Mouse (Mus musculus) heart, embryonic 16.5 days (tissue): ENCODE data around the gene Gm6370. TPM values are rescaled to one million over a fixed set of nuclear protein-coding genes. Genes with fewer than 3 reads are reported as not detected.
"Not testable (repeated sequence)": the region's sequence is repeated elsewhere in the genome, so short reads cannot be mapped to it uniquely, and the experiment has no call there.

Experiments
- ATAC-seq: fragments of 200-750 bp; cut with Nextera tagmentation; replicated peaks from 2 replicates; pipeline ENCODE4 v1.8.0; 2017; ENCODE audit warnings: moderate number of reproducible peaks; ENCODE audit not compliant: insufficient read depth, low FRiP score; ENCODE audit errors: extremely low read depth
- H3K27ac ChIP-seq: fragments of 300-500 bp; sonication (generic); 2 replicates; pipeline ENCODE4 v1.5.1; 2014; ENCODE audit warnings: mild to moderate bottlenecking, low read length, control low read depth, moderate library complexity
- H3K27me3 ChIP-seq: fragments of 300-500 bp; sonication (generic); 2 replicates; pipeline ENCODE4 v1.6.1; 2014; ENCODE audit warnings: low read length, mixed read lengths; ENCODE audit not compliant: control insufficient read depth, insufficient read depth
- H3K36me3 ChIP-seq: fragments of 300-500 bp; sonication (generic); 2 replicates; pipeline ENCODE4 v1.6.1; 2014; ENCODE audit not compliant: control insufficient read depth, insufficient read depth
- H3K4me1 ChIP-seq: fragments of 300-500 bp; sonication (generic); 2 replicates; pipeline ENCODE4 v1.6.1; 2014; ENCODE audit warnings: low read length, mixed read lengths; ENCODE audit not compliant: control insufficient read depth, insufficient read depth
- H3K4me2 ChIP-seq: fragments of 300-500 bp; sonication (generic); 2 replicates; pipeline ENCODE4 v1.6.1; 2014; ENCODE audit warnings: low read depth, mild to moderate bottlenecking, control low read depth, low read length
- H3K4me3 ChIP-seq: fragments of 300-500 bp; sonication (generic); 2 replicates; pipeline ENCODE4 v1.5.1; 2014; ENCODE audit warnings: mild to moderate bottlenecking, control low read depth, low read length
- H3K9ac ChIP-seq: fragments of 300-500 bp; sonication (generic); 2 replicates; pipeline ENCODE4 v1.6.1; 2014; ENCODE audit warnings: low read length, control low read depth
- H3K9me3 ChIP-seq: fragments of 300-500 bp; sonication (generic); replicated peaks from 2 replicates; pipeline ENCODE4 v1.6.1; 2016; ENCODE audit warnings: low read length; ENCODE audit not compliant: control insufficient read depth
- WGBS: fragments of 180-500 bp; shearing (Covaris S2); extraction: QIAGEN DNeasy Blood & Tissue Kit; methylation state at CpG from one replicate; pipeline ENCODE4 v1.1.7; 2014; 5-methylcytosine and 5-hydroxymethylcytosine counted together
- polyA plus RNA-seq: library from polyadenylated mRNA; unstranded; fragments of >200 nt; fragmentation: Nextera tagmentation; extraction: Ambion mirVana; gene quantifications from 2 replicates; pipeline ENCODE4 v1.2.1, GENCODE M21; 2015

Gm6370 gene
- polyA plus RNA-seq: not detected in 2 replicates

GRCm38 (mm10) chr5:146491063-146491462, at the start of gene Gm6370:
TSS of gene Gm6370 (plus strand) at chr5:146491363.
- not testable (repeated sequence) for H3K9me3 ChIP-seq, H3K9ac ChIP-seq, H3K36me3 ChIP-seq, ATAC-seq, H3K4me2 ChIP-seq, H3K27ac ChIP-seq, H3K27me3 ChIP-seq, H3K4me3 ChIP-seq, H3K4me1 ChIP-seq
- no CpG with 5 or more reads among the region's 5 CpGs for WGBS

GRCm38 (mm10) chr5:146442767-146443166, 48.4 kb upstream of the Gm6370 start:
- H3K27ac ChIP-seq: no peak overlapping the region
- peaks cover 6% of the 10 kb centered on the region for H3K9me3 ChIP-seq
- 56% methylated on average over 2 of the region's 2 CpGs for WGBS
- H3K4me1 ChIP-seq: no peaks in the 10 kb centered on the region
- H3K27me3 ChIP-seq: no peaks in the 10 kb centered on the region
- no peak for ATAC-seq
- H3K4me3 ChIP-seq: no peak overlapping the region
- no peak overlapping the region for H3K4me2 ChIP-seq
- no peaks in the 10 kb centered on the region for H3K36me3 ChIP-seq
- H3K9ac ChIP-seq: no peak overlapping the region

- WGBS: 72% methylated on average over 2 of the region's 2 CpGs
- Histone ChIP-seq H3K4me2 (no peak overlapping the region), H3K9ac (no peak overlapping the region), H3K4me3 (no peak overlapping the region), H3K27me3 (no peaks in the 10 kb centered on the region), H3K9me3 (no peaks in the 10 kb centered on the region), H3K27ac (no peak overlapping the region), H3K36me3 (no peaks in the 10 kb centered on the region), H3K4me1 (no peaks in the 10 kb centered on the region)
- ATAC-seq: no peak
These were observed 44.5 kb upstream of the Gm6370 start for GRCm38 (mm10) chr5:146446633-146447032.

GRCm38 (mm10) chr5:146451592-146452254, 39.4 kb upstream of the Gm6370 start:
- no peaks in the 10 kb centered on the region for H3K27me3 ChIP-seq
- 72% methylated on average over 11 of the region's 11 CpGs for WGBS

GRCm38 (mm10) chr5:146453556-146453955, 37.6 kb upstream of the Gm6370 start:
- Histone ChIP-seq H3K36me3 (no peaks in the 10 kb centered on the region), H3K27ac (no peak overlapping the region)
- 83% methylated on average over 6 of the region's 6 CpGs for WGBS

More at GRCm38 (mm10) chr5:146451592-146452254, 39.4 kb upstream of the Gm6370 start:
- Histone ChIP-seq H3K27ac (no peak overlapping the region), H3K4me3 (no peak overlapping the region), H3K9ac (no peak overlapping the region), H3K4me2 (no peak overlapping the region), H3K9me3 (no peaks in the 10 kb centered on the region), H3K36me3 (no peaks in the 10 kb centered on the region), H3K4me1 (no peaks in the 10 kb centered on the region)
- ATAC-seq: no peak

GRCm38 (mm10) chr5:146461612-146462011, 29.6 kb upstream of the Gm6370 start:
- no peaks in the 10 kb centered on the region for H3K4me1 ChIP-seq
- H3K4me3 ChIP-seq: no peak overlapping the region
- H3K9me3 ChIP-seq: no peaks in the 10 kb centered on the region
- no peak overlapping the region for H3K27ac ChIP-seq
- H3K9ac ChIP-seq: no peak overlapping the region
- no peaks in the 10 kb centered on the region for H3K36me3 ChIP-seq
- no peaks in the 10 kb centered on the region for H3K27me3 ChIP-seq
- H3K4me2 ChIP-seq: no peak overlapping the region
- no peak for ATAC-seq
- WGBS: 71% methylated on average over 8 of the region's 8 CpGs

More at GRCm38 (mm10) chr5:146453556-146453955, 37.6 kb upstream of the Gm6370 start:
- H3K9me3 ChIP-seq: no peaks in the 10 kb centered on the region
- H3K9ac ChIP-seq: no peak overlapping the region
- no peak overlapping the region for H3K4me2 ChIP-seq
- no peak for ATAC-seq
- H3K4me1 ChIP-seq: no peaks in the 10 kb centered on the region
- no peak overlapping the region for H3K4me3 ChIP-seq
- H3K27me3 ChIP-seq: no peaks in the 10 kb centered on the region

GRCm38 (mm10) chr5:146466663-146467062, 24.5 kb upstream of the Gm6370 start:
- H3K9ac ChIP-seq: no peak overlapping the region
- H3K27ac ChIP-seq: no peak overlapping the region
- 89% methylated on average over 19 of the region's 19 CpGs for WGBS
- H3K4me3 ChIP-seq: no peak overlapping the region
- ATAC-seq: no peak
- no peaks in the 10 kb centered on the region for H3K4me1 ChIP-seq
- no peaks in the 10 kb centered on the region for H3K9me3 ChIP-seq
- H3K27me3 ChIP-seq: no peaks in the 10 kb centered on the region
- H3K36me3 ChIP-seq: no peaks in the 10 kb centered on the region
- H3K4me2 ChIP-seq: no peak overlapping the region

GRCm38 (mm10) chr5:146468311-146468710, 22.9 kb upstream of the Gm6370 start:
- H3K4me3 ChIP-seq: no peak overlapping the region
- WGBS: 84% methylated on average over 9 of the region's 9 CpGs
- ATAC-seq: no peak
- H3K9me3 ChIP-seq: no peaks in the 10 kb centered on the region
- no peak overlapping the region for H3K27ac ChIP-seq
- no peaks in the 10 kb centered on the region for H3K36me3 ChIP-seq
- H3K9ac ChIP-seq: no peak overlapping the region
- no peak overlapping the region for H3K4me2 ChIP-seq
- H3K4me1 ChIP-seq: no peaks in the 10 kb centered on the region
- H3K27me3 ChIP-seq: no peaks in the 10 kb centered on the region

- no peaks in the 10 kb centered on the region for H3K9me3 ChIP-seq
These were observed 20.3 kb upstream of the Gm6370 start for GRCm38 (mm10) chr5:146470821-146471220.

More at GRCm38 (mm10) chr5:146470821-146471220, 20.3 kb upstream of the Gm6370 start:
- H3K27ac ChIP-seq: no peak overlapping the region
- whole genome bisulfite sequencing: 84% methylated on average over 9 of the region's 9 CpGs
- no peaks in the 10 kb centered on the region for H3K27me3 ChIP-seq
- ATAC-seq: no peak
- H3K9ac ChIP-seq: no peak overlapping the region
- no peaks in the 10 kb centered on the region for H3K4me1 ChIP-seq
- H3K36me3 ChIP-seq: no peaks in the 10 kb centered on the region
- H3K4me2 ChIP-seq: no peak overlapping the region
- no peak overlapping the region for H3K4me3 ChIP-seq
